Mouse (Mus musculus) thymus, postnatal 4 days (tissue): Measurements from ENCODE around the gene Gm14147.
"Not testable (repeated sequence)": the region's sequence is repeated elsewhere in the genome, so short reads cannot be mapped to it uniquely, and the experiment has no call there.

Source experiments
- DNase-seq: peaks from one replicate; pipeline ENCODE4 v3.0.0; 2021

Gm14147 gene

GRCm38 (mm10) chr2:151097945-151098344 lies at the start of gene Gm14147:
Gm14147 (plus strand) TSS chr2:151098245.
- not testable (repeated sequence) for DNase-seq

- DNase-seq = no peak
Measured at GRCm38 (mm10) chr2:151056637-151057036, 41.4 kb upstream of the Gm14147 start.

GRCm38 (mm10) chr2:151092250-151092649 lies 5.8 kb upstream of the Gm14147 start, which contains the start of gene Gm14151:
Gm14151 (minus strand) TSS chr2:151092350.
- not testable (repeated sequence) for DNase-seq
